Mouse (Mus musculus): ENCODE data around the gene Fam184b. TPM values are rescaled to one million over a fixed set of nuclear protein-coding genes. Genes with fewer than 3 reads are reported as not detected.
A peak's percentile ranks its signal among the peaks of the same experiment; 100 is the strongest.

Gene Fam184b
- polyA plus RNA-seq, 1 experiment from 2014 or later, result 0.79 TPM

GRCm38 (mm10) chr5:45496479-45496878, 142.9 kb downstream of the Fam184b start:
- Histone ChIP-seq H3K4me3 (no peak overlapping the region), H3K4me2 (replicated peaks) (no peak overlapping the region), H3K27me3 (peaks cover under 1% of the 10 kb centered on the region; the same call in 1 of the 2 replicates), H3K9me3 (replicated peaks) (no peaks in the 10 kb centered on the region), H3K9ac (no peak overlapping the region), H3K27ac (no peak overlapping the region), H3K36me3 (peaks cover 28% of the 10 kb centered on the region), H3K4me1 (0 out of 2 replicates have a peak, but pooled peaks cover 11% of the 10 kb centered on the region)
- WGBS, result 89% methylated on average over 4 of the region's 4 CpGs
- ATAC-seq (ENCODE audit: low FRiP score), result no peak

- no peak overlapping the region for H3K9ac ChIP-seq
- no peak for ATAC-seq (ENCODE audit: low FRiP score)
- H3K4me2 ChIP-seq (replicated peaks), result no peak overlapping the region
- peaks cover 3% of the 10 kb centered on the region; the same call in 1 of the 2 replicates for H3K27me3 ChIP-seq
- no peaks in the 10 kb centered on the region for H3K9me3 ChIP-seq (replicated peaks)
- H3K36me3 ChIP-seq, result peaks cover 24% of the 10 kb centered on the region
- H3K27ac ChIP-seq, result no peak overlapping the region
- 0 out of 2 replicates have a peak, but pooled peaks cover 11% of the 10 kb centered on the region for H3K4me1 ChIP-seq
- H3K4me3 ChIP-seq, result no peak overlapping the region
Measured at GRCm38 (mm10) chr5:45496042-45496441, 143.4 kb downstream of the Fam184b start.

- Histone ChIP-seq H3K4me3 (no peak overlapping the region), H3K9me3 (replicated peaks) (no peaks in the 10 kb centered on the region), H3K9ac (no peak overlapping the region), H3K27me3 (peaks cover 3% of the 10 kb centered on the region; the same call in 1 of the 2 replicates), H3K4me2 (replicated peaks) (no peak overlapping the region), H3K36me3 (peaks cover 20% of the 10 kb centered on the region), H3K4me1 (0 out of 2 replicates have a peak, but pooled peaks cover 11% of the 10 kb centered on the region), H3K27ac (no peak overlapping the region)
- 88% methylated on average over 3 of the region's 3 CpGs for WGBS
- ATAC-seq (ENCODE audit: low FRiP score), result no peak
Measured at GRCm38 (mm10) chr5:45495429-45495975, 143.9 kb downstream of the Fam184b start.

- Histone ChIP-seq H3K36me3 (peaks cover 10% of the 10 kb centered on the region), H3K4me3 (peak overlapping the region; percentile 63), H3K27me3 (peaks cover 3% of the 10 kb centered on the region; the same call in 1 of the 2 replicates), H3K27ac (no peak overlapping the region), H3K4me2 (replicated peaks) (peak overlapping the region; percentile 70), H3K9me3 (replicated peaks) (no peaks in the 10 kb centered on the region), H3K4me1 (0 out of 2 replicates have a peak, but pooled peaks cover 11% of the 10 kb centered on the region), H3K9ac (0 out of 2 replicates have a peak overlapping the region, but pooled peaks have one; percentile 73)
- ATAC-seq (ENCODE audit: low FRiP score), result no peak; the same call in 1 of the 2 replicates
- WGBS, result 73% methylated on average over 9 of the region's 9 CpGs
Measured at GRCm38 (mm10) chr5:45494093-45494755, 145.2 kb downstream of the Fam184b start.

GRCm38 (mm10) chr5:45493191-45494092, 146.0 kb downstream of the Fam184b start, which contains the start of gene Lap3:
Lap3 (plus strand) TSS chr5:45493374.
- WGBS, result under 1% methylated on average over 76 of the region's 78 CpGs

GRCm38 (mm10) chr5:45491776-45492175, 147.6 kb downstream of the Fam184b start:
- Histone ChIP-seq H3K9ac (no peak overlapping the region), H3K9me3 (replicated peaks) (no peaks in the 10 kb centered on the region), H3K4me3 (no peak overlapping the region), H3K36me3 (no peaks in the 10 kb centered on the region; the same call in 1 of the 2 replicates), H3K27me3 (peaks cover 3% of the 10 kb centered on the region; the same call in 1 of the 2 replicates), H3K4me1 (0 out of 2 replicates have a peak, but pooled peaks cover 11% of the 10 kb centered on the region), H3K27ac (no peak overlapping the region), H3K4me2 (replicated peaks) (no peak overlapping the region)
- WGBS, result 81% methylated on average over 4 of the region's 4 CpGs
- ATAC-seq (ENCODE audit: low FRiP score), result no peak

More at GRCm38 (mm10) chr5:45493191-45494092, 146.0 kb downstream of the Fam184b start, which contains the start of gene Lap3:
- Histone ChIP-seq H3K4me2 (replicated peaks) (peak within 1 kb of the TSS; percentile 70), H3K9ac (peak within 1 kb of the TSS; percentile 73), H3K4me3 (peak within 1 kb of the TSS; percentile 63), H3K4me1 (0 out of 2 replicates have a peak, but pooled peaks cover 11% of the 10 kb centered on the region), H3K36me3 (peaks cover 5% of the 10 kb centered on the region), H3K27ac (peak within 1 kb of the TSS; percentile 35; the same call in 1 of the 2 replicates), H3K27me3 (peaks cover 3% of the 10 kb centered on the region; the same call in 1 of the 2 replicates), H3K9me3 (replicated peaks) (no peaks in the 10 kb centered on the region)
- peak; percentile 96 for ATAC-seq (ENCODE audit: low FRiP score)

- Histone ChIP-seq H3K27me3 (no peaks in the 10 kb centered on the region), H3K4me3 (no peak overlapping the region), H3K4me1 (no peaks in the 10 kb centered on the region), H3K9me3 (replicated peaks) (no peaks in the 10 kb centered on the region), H3K36me3 (no peaks in the 10 kb centered on the region), H3K9ac (no peak overlapping the region), H3K27ac (no peak overlapping the region), H3K4me2 (replicated peaks) (no peak overlapping the region)
- WGBS, result 82% methylated on average over 1 of the region's 1 CpGs
- no peak for ATAC-seq (ENCODE audit: low FRiP score)
Measured at GRCm38 (mm10) chr5:45483654-45484053, 155.8 kb downstream of the Fam184b start.

GRCm38 (mm10) chr5:45482607-45483006, 156.8 kb downstream of the Fam184b start:
- H3K27me3 ChIP-seq, result no peaks in the 10 kb centered on the region

GRCm38 (mm10) chr5:45481125-45481524, 158.3 kb downstream of the Fam184b start:
- Histone ChIP-seq H3K4me1 (no peaks in the 10 kb centered on the region), H3K9me3 (replicated peaks) (no peaks in the 10 kb centered on the region), H3K27ac (no peak overlapping the region), H3K4me3 (no peak overlapping the region), H3K27me3 (no peaks in the 10 kb centered on the region), H3K4me2 (replicated peaks) (no peak overlapping the region), H3K9ac (no peak overlapping the region), H3K36me3 (no peaks in the 10 kb centered on the region)
- ATAC-seq (ENCODE audit: low FRiP score), result no peak
- 80% methylated on average over 2 of the region's 2 CpGs for WGBS

More at GRCm38 (mm10) chr5:45482607-45483006, 156.8 kb downstream of the Fam184b start:
- 82% methylated on average over 3 of the region's 3 CpGs for WGBS
- Histone ChIP-seq H3K9ac (no peak overlapping the region), H3K4me1 (no peaks in the 10 kb centered on the region), H3K36me3 (no peaks in the 10 kb centered on the region), H3K27ac (no peak overlapping the region), H3K4me3 (no peak overlapping the region), H3K4me2 (replicated peaks) (no peak overlapping the region), H3K9me3 (replicated peaks) (no peaks in the 10 kb centered on the region)
- no peak for ATAC-seq (ENCODE audit: low FRiP score)

GRCm38 (mm10) chr5:45480066-45480465, 159.3 kb downstream of the Fam184b start:
- no peaks in the 10 kb centered on the region for H3K4me1 ChIP-seq
- no peak overlapping the region for H3K4me2 ChIP-seq (replicated peaks)
- no peak overlapping the region for H3K9ac ChIP-seq
- H3K27me3 ChIP-seq, result no peaks in the 10 kb centered on the region
- ATAC-seq (ENCODE audit: low FRiP score), result no peak
- no peaks in the 10 kb centered on the region for H3K36me3 ChIP-seq
- no peak overlapping the region for H3K27ac ChIP-seq
- no peaks in the 10 kb centered on the region for H3K9me3 ChIP-seq (replicated peaks)
- no peak overlapping the region for H3K4me3 ChIP-seq
- 91% methylated on average over 1 of the region's 1 CpGs for WGBS

All from hindbrain, embryonic 12.5 days (tissue).